Mouse (Mus musculus) Patski (cell line): ENCODE results near the gene Fam167b. TPM values are rescaled to one million over a fixed set of nuclear protein-coding genes. Genes with fewer than 3 reads are reported as not detected.
"Not testable (repeated sequence)": the region's sequence is repeated elsewhere in the genome, so short reads cannot be mapped to it uniquely, and the experiment has no call there.

ENCODE experiments used
- ATAC-seq: fragments of 100-300 bp; one replicate; pipeline ENCODE4 v1.8.0; 2021
- CTCF ChIA-PET: fragments of 350-600 bp; sonication (Branson Sonifier 250); formaldehyde crosslinking; loops from one replicate; lab custom pipeline; 2022; ENCODE audit warnings: inconsistent platforms; lab: Charles Lee
- POLR2A ChIA-PET: fragments of 350-600 bp; sonication (Branson Sonifier 250); formaldehyde crosslinking; loops from one replicate; lab custom pipeline; 2022; ENCODE audit warnings: antibody characterized with exemption, inconsistent platforms; lab: Charles Lee
- DNase-seq: peaks from one replicate; pipeline ENCODE4 v3.0.0-alpha.2; 2011; ENCODE audit warnings: low read depth, low spot score
- H3K27me3 ChIP-seq: fragments of 371-371 bp; one replicate; pipeline ENCODE4 v1.5.1; 2021
- CTCF ChIP-seq: fragments of 100-300 bp; IDR thresholded peaks from one replicate; pipeline ENCODE4 v1.5.1; 2021
- in situ Hi-C: fragments of 300-500 bp; cut with MboI; formaldehyde crosslinking; loops from 3 replicates; pipeline ENCODE4 v1.11.1; 2018; ENCODE audit warnings: low pct_unique_long_range_greater_than_20kb, mixed read lengths
- polyA plus RNA-seq: library from polyadenylated mRNA; unstranded; gene quantifications from one replicate; pipeline ENCODE4 v1.2.3, GENCODE M21; 2021

The Fam167b gene
- polyA plus RNA-seq, 1 experiment from 2014 or later: not detected

DNA sequence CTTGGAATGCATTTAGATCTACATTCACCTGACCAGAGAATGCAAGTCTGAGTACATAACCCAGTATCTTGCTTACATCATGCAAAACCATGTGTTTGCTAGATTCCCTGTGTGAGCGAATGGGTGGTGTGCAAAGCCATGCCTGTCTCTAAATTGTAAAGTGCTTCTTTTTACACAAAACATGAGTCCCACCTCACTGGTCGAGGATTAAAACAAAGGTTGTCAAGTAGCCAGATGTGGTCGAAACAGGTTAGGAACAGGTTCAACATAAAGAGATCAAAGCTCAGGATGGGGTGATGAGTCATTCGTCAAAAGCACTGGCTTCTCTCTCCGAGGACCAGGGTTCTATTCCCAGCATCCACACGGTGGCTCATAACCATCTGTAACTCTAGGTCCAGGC, 13.2 kb downstream of the Fam167b start:
- CTCF ChIA-PET: no interaction called here
- TF ChIP-seq CTCF: no peak

DNA sequence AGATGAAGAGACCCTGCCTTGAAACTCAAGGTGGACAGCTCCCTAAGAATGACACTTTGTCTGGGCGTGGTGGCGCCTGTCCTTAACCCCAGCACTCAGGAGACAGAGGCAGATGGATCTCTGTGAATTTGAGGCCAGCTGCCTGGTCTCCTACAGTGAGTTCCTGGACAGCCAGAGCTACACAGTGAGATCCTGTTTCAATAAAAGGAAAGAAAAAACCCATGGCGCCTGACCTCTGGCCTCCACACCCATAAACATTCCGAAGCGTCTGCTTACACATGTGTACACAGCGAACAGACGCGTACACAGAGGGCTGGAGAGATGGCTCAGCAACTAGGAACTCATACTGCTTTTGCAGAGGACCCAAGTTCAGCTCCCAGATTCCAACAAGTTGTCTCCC, 14.6 kb downstream of the Fam167b start:
- POLR2A ChIA-PET: no interaction called here
- in situ Hi-C loops: no loop called here
- TF ChIP-seq CTCF: no peak
- H3K27me3 ChIP-seq: no peaks in the 10 kb centered on the region
- CTCF ChIA-PET: no interaction called here
- DNase-seq (no peak), ATAC-seq (no peak)

More for the DNA sequence above, 13.2 kb downstream of the Fam167b start:
- POLR2A ChIA-PET: no interaction called here
- in situ Hi-C loops: no loop called here
- ATAC-seq (no peak), DNase-seq (no peak)
- H3K27me3 ChIP-seq: no peaks in the 10 kb centered on the region

DNA sequence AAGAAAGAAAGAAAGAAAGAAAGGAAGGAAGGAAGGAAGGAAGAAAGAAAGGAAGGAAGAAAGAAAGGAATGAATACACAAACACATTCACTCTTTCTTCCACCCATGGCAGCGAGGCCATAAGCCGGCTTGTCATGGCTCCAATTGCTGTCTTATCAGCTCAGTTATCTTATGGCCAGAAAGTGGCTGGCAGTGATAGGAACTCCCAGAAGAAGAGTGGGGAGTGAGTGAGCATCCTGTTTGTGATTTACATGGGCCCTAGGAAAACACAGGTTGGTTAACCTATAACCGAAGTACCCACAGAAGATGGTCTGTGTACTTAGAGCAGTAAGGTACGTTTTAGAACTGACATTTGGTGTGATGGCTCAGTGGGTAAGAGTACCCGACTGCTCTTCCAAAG, 17.2 kb downstream of the Fam167b start:
- CTCF ChIA-PET: no interaction called here
- no peak for TF ChIP-seq CTCF
- no peaks in the 10 kb centered on the region for H3K27me3 ChIP-seq
- ATAC-seq: no peak
- in situ Hi-C loops: no loop called here
- DNase-seq: no peak
- POLR2A ChIA-PET: no interaction called here

DNA sequence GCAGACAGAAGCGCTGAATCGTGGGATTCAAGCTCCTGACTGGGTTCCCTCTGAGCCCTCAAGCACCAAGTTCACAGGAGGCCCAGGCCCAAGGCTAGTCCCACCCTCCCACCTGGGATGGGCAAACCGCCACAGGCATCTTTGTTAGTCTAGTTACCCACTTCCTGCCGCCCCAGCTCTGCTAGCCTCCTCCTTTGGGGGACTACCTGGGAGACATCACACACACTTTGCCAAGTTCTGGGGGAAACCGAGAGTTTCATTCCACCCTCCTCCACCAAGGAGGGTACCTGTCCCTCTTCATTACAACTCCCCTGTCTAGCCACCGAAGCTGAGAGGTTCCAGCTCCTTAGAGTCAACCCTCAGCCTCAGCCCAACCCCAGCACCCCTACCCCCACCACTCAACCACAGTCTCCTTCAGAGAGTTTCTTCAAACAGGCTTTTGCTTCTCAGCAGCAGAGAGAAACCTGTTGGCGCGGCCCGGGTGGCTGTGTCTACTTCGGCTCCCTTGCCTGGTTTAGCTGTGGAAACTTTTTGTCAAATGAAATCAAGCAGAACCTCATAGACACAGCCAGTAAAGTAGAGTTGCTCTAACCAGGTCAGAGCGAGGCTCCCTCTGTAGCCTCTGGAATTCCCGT, 19.9 kb downstream of the Fam167b start:
- no peaks in the 10 kb centered on the region for H3K27me3 ChIP-seq
- in situ Hi-C loops: no loop called here
- no peak for ATAC-seq
- TF ChIP-seq CTCF: no peak
- CTCF ChIA-PET: interaction anchor here (0.9 kb wide), 1 partner anchor 19 kb away, joined by 3 read pairs; no protein-coding TSS in a partner anchor
- DNase-seq: no peak
- POLR2A ChIA-PET: no interaction called here

DNA sequence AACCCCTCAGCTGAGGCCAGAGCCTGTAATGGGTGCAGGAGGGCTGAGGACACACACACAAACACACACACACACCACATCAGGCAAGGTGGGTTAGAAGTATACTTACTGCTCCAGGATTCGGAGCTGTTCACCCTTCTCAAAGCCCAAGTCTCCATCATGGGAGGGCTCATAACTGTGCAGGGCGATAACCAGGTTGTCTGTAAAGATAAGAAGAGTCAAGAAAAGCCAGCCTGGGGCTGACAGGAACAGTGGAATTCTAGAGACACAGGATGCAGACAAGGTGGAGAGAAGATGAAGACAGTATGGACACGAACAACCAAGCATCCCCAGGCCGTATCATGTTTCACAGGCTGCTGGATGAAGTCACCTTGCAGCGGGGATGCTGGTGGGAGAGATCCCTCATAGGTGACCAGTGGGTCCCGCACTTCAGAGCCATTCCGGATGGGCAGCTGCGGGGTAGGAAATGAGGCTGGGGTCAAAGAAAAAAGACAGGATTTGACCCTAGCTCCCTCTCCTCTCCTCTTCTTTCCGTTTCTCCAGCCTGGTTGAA, 21.0 kb downstream of the Fam167b start:
- ChIA-PET POLR2A (no interaction called here), CTCF (no interaction called here)
- DNase-seq (no peak), ATAC-seq (no peak)
- no peaks in the 10 kb centered on the region for H3K27me3 ChIP-seq
- no peak for TF ChIP-seq CTCF
- in situ Hi-C loops: no loop called here

DNA sequence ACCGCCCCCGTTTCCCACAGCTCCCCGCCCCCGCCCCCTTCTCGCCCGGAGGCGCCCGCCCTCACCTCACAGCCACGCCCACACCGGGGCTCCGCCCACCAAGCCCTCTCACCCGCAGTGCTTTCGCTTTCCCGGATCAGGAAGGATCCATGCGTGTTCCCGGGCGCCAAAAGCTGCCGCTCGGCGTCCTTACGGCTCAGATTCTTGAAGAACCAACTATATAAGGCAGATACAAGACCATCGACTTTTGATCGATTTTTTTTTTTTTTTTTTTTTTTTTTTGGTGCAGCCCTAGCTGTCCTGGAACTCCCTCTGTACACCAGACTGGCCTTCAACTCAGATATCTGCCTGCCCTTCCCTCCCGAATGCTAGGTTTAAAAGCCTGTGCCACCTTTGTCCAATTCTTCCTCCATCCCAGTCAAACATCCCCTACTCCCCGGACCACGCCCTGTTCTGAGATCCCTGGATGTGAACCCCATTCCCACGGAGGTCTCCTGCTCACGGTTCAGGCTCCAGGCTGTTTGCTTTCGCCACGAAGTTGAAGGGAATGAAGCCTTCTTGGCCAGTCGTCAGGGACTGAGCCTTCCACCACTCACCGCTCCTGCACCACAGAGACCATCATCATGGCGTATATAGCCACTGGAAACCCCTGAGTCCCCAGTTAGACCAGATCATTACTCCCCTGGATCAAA, 21.7 kb downstream of the Fam167b start:
- no peak for ATAC-seq
- CTCF ChIA-PET: no interaction called here
- no peak for TF ChIP-seq CTCF
- no peaks in the 10 kb centered on the region for H3K27me3 ChIP-seq
- in situ Hi-C loops: no loop called here
- DNase-seq: no peak
- POLR2A ChIA-PET: no interaction called here

DNA sequence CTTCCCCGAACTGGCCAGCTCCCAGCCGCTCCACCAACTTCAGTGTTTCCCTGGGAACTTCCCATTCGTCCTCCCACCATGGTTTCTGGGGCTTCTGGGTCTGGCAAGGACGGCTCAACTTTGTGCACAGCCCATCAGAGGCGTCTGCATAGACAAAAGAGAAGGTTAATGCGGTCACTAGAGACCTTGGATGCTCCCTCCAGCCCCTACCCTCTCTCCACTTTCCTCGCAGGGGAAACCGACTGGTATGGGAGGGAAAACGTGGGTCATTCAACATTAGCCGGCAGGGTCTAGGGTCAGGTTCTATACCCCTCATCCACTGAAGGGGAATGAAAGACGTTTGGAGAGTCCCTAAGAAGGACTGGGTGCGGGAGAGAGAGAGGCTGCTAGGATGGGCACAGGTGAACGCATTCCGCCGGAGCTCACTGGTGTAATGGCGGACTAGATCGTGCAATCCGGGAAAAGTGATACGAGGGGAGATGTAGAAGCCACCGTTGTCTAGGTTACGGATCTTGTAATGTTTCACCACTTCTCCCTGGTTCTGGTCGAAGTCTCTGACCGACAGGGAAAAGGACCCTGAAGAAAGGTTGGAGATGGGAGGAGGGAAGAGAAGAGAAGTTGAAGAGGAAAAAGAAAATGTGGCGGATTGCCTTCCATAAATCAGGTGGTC, 22.4 kb downstream of the Fam167b start:
- POLR2A ChIA-PET: no interaction called here

DNA sequence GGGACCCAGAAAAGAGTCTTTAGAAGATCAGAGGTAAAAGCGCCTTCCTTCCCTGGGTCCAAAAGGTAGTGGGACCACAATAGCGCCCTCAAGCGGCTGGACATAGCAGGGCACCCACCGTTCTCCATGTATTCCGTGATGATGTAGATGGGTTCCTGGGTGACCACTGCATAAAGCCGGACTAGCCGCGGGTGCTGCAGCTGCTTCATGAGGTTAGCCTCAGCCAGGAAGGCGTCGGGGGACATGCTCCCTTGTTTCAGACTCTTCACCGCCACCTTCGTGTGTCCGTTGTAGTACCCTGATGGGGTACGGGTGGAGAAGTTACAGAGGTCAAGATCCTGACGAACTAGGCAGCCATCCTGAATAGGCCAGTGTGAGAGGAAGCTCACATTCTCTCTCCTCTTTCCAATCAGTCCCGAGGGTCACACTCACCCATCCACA, 22.9 kb downstream of the Fam167b start:
- ATAC-seq: no peak

More for the DNA sequence above, 22.4 kb downstream of the Fam167b start:
- ATAC-seq: no peak
- no peaks in the 10 kb centered on the region for H3K27me3 ChIP-seq
- no peak for DNase-seq
- in situ Hi-C loops: no loop called here
- CTCF ChIA-PET: no interaction called here
- no peak for TF ChIP-seq CTCF

DNA sequence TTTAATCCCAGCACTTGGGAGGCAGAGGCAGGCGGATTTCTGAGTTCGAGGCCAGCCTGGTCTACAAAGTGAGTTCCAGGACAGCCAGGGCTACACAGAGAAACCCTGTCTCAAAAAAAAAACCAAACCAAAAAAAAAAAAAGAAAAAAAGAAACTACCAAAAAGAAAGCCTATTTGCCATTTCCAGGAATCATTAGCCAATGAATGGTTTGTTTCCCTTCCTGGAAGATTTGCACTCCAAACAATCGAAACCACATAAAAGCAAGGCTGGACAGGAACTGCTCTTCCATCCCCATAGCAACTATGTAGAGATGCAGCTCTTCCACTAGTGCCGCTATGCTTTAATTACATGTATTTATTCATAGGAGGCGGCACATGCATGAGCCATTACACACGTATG, 23.8 kb downstream of the Fam167b start:
- POLR2A ChIA-PET: interaction anchor here (1.2 kb wide), 1 partner anchor 12 kb away, joined by 3 read pairs; the partner anchor contains the start of gene Hdac1
- ATAC-seq, in situ Hi-C loops: not testable (repeated sequence)

More for the DNA sequence above, 22.9 kb downstream of the Fam167b start:
- no peak for DNase-seq
- H3K27me3 ChIP-seq: no peaks in the 10 kb centered on the region
- ChIA-PET POLR2A (interaction anchor here (1.2 kb wide), 1 partner anchor 13 kb away, joined by 3 read pairs; the partner anchor contains the start of gene Hdac1), CTCF (no interaction called here)
- in situ Hi-C loops: no loop called here
- no peak for TF ChIP-seq CTCF

DNA sequence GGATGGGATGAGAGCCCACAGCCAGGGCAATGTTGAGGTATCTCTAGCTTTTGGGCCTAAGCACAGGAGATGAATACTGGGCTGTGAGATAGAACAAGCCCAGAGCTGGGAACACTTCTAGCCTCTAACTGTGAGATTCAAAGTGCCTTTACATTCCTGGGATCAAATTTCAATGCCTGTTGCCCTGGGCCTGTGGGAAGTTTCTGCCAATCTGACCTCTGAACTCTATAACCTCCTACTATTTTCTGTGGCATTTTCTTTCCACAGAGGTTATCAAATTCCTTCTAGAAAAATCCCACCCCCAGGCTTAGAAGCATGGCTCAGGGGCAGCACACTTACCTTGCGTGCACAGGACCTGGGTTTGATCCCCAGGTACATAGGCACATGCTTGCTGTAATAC, 28.1 kb downstream of the Fam167b start:
- no peak for TF ChIP-seq CTCF
- CTCF ChIA-PET: no interaction called here
- H3K27me3 ChIP-seq: no peaks in the 10 kb centered on the region
- DNase-seq: no peak
- in situ Hi-C loops: no loop called here
- POLR2A ChIA-PET: no interaction called here
- no peak for ATAC-seq

More for the DNA sequence above, 23.8 kb downstream of the Fam167b start:
- not testable (repeated sequence) for DNase-seq, H3K27me3 ChIP-seq
- CTCF ChIA-PET: interaction anchor here (1.0 kb wide), 1 partner anchor 23 kb away, joined by 4 read pairs; no protein-coding TSS in a partner anchor
